Mouse (Mus musculus): Measurements from ENCODE around the gene Gtpbp3. TPM values are rescaled to one million over a fixed set of nuclear protein-coding genes. Genes with fewer than 3 reads are reported as not detected.

Gtpbp3 gene
- polyA plus RNA-seq, 1 experiment = 6.1 TPM

- TF ChIP-seq CTCF (IDR thresholded peaks at IDR 0.05; ENCODE audit: control insufficient read depth, insufficient read depth, insufficient replicate concordance, low read depth, low read length) (no peak), POLR2A (IDR thresholded peaks at IDR 0.05; ENCODE audit: control insufficient read depth, low read depth, low read length) (no peak)
- Histone ChIP-seq H3K27ac (ENCODE audit: control insufficient read depth, insufficient read depth, low read depth, low read length) (no peak overlapping the region), H3K4me3 (ENCODE audit: control insufficient read depth, low read depth, low read length) (no peak overlapping the region), H3K36me3 (ENCODE audit: control insufficient read depth, insufficient read depth, low read length) (no peaks in the 10 kb centered on the region), H3K4me1 (ENCODE audit: control insufficient read depth, insufficient read depth, low read length) (peaks cover 15% of the 10 kb centered on the region), H3K27me3 (ENCODE audit: control insufficient read depth, insufficient read depth, low read length) (no peaks in the 10 kb centered on the region)
Observed at GRCm38 (mm10) chr8:71456906-71457305, 31.0 kb upstream of the Gtpbp3 start.

- Histone ChIP-seq H3K4me1 (ENCODE audit: control insufficient read depth, insufficient read depth, low read length) (peaks cover 21% of the 10 kb centered on the region), H3K27ac (ENCODE audit: control insufficient read depth, insufficient read depth, low read depth, low read length) (no peak overlapping the region), H3K36me3 (ENCODE audit: control insufficient read depth, insufficient read depth, low read length) (no peaks in the 10 kb centered on the region), H3K27me3 (ENCODE audit: control insufficient read depth, insufficient read depth, low read length) (no peaks in the 10 kb centered on the region), H3K4me3 (ENCODE audit: control insufficient read depth, low read depth, low read length) (no peak overlapping the region)
- no peak for TF ChIP-seq CTCF (IDR thresholded peaks at IDR 0.05; ENCODE audit: control insufficient read depth, insufficient read depth, insufficient replicate concordance, low read depth, low read length)
- no peak for TF ChIP-seq POLR2A (IDR thresholded peaks at IDR 0.05; ENCODE audit: control insufficient read depth, low read depth, low read length)
Observed at GRCm38 (mm10) chr8:71457659-71458270, 30.1 kb upstream of the Gtpbp3 start.

- Histone ChIP-seq H3K27me3 (ENCODE audit: control insufficient read depth, insufficient read depth, low read length) (no peaks in the 10 kb centered on the region), H3K36me3 (ENCODE audit: control insufficient read depth, insufficient read depth, low read length) (no peaks in the 10 kb centered on the region), H3K4me1 (ENCODE audit: control insufficient read depth, insufficient read depth, low read length) (peaks cover 37% of the 10 kb centered on the region), H3K4me3 (ENCODE audit: control insufficient read depth, low read depth, low read length) (no peak overlapping the region), H3K27ac (ENCODE audit: control insufficient read depth, insufficient read depth, low read depth, low read length) (no peak overlapping the region)
- TF ChIP-seq POLR2A (IDR thresholded peaks at IDR 0.05; ENCODE audit: control insufficient read depth, low read depth, low read length) (no peak), CTCF (IDR thresholded peaks at IDR 0.05; ENCODE audit: control insufficient read depth, insufficient read depth, insufficient replicate concordance, low read depth, low read length) (no peak)
Observed at GRCm38 (mm10) chr8:71460716-71461115, 27.2 kb upstream of the Gtpbp3 start.

- H3K4me1 ChIP-seq (ENCODE audit: control insufficient read depth, insufficient read depth, low read length) = peaks cover 37% of the 10 kb centered on the region
- no peak overlapping the region for H3K27ac ChIP-seq (ENCODE audit: control insufficient read depth, insufficient read depth, low read depth, low read length)
- peak overlapping the region; percentile 13 for H3K4me3 ChIP-seq (ENCODE audit: control insufficient read depth, low read depth, low read length)
- H3K36me3 ChIP-seq (ENCODE audit: control insufficient read depth, insufficient read depth, low read length) = no peaks in the 10 kb centered on the region
- TF ChIP-seq CTCF (IDR thresholded peaks at IDR 0.05; ENCODE audit: control insufficient read depth, insufficient read depth, insufficient replicate concordance, low read depth, low read length) (no peak), POLR2A (IDR thresholded peaks at IDR 0.05; ENCODE audit: control insufficient read depth, low read depth, low read length) (no peak)
- H3K27me3 ChIP-seq (ENCODE audit: control insufficient read depth, insufficient read depth, low read length) = no peaks in the 10 kb centered on the region
Observed at GRCm38 (mm10) chr8:71461152-71461840, 26.6 kb upstream of the Gtpbp3 start.

DNA sequence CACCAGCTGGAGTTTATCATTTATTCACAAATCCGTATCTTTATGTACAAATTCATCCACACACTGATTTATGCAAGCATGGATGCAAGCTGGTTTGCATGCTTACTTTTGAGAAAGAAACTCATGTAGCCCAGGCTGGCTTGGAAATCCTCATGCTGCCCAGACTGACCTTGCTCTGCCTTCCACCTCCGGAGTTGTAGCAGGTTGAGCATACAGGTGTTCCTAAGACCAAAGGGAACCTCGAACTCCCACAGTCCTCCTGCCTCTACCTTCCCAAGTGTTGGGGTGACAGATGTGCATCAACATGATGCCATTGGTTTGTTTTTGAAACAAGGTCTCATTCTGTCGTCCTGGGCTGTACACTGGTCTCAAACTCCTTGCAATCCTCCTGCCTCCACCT, 25.7 kb upstream of the Gtpbp3 start:
- TF ChIP-seq POLR2A (IDR thresholded peaks at IDR 0.05; ENCODE audit: control insufficient read depth, low read depth, low read length) (no peak), CTCF (IDR thresholded peaks at IDR 0.05; ENCODE audit: control insufficient read depth, insufficient read depth, insufficient replicate concordance, low read depth, low read length) (no peak)
- Histone ChIP-seq H3K4me3 (ENCODE audit: control insufficient read depth, low read depth, low read length) (peak overlapping the region; percentile 97), H3K36me3 (ENCODE audit: control insufficient read depth, insufficient read depth, low read length) (no peaks in the 10 kb centered on the region), H3K4me1 (ENCODE audit: control insufficient read depth, insufficient read depth, low read length) (peaks cover 37% of the 10 kb centered on the region), H3K27ac (ENCODE audit: control insufficient read depth, insufficient read depth, low read depth, low read length) (no peak overlapping the region; the same call in 1 of the 2 replicates), H3K27me3 (ENCODE audit: control insufficient read depth, insufficient read depth, low read length) (no peaks in the 10 kb centered on the region)

DNA sequence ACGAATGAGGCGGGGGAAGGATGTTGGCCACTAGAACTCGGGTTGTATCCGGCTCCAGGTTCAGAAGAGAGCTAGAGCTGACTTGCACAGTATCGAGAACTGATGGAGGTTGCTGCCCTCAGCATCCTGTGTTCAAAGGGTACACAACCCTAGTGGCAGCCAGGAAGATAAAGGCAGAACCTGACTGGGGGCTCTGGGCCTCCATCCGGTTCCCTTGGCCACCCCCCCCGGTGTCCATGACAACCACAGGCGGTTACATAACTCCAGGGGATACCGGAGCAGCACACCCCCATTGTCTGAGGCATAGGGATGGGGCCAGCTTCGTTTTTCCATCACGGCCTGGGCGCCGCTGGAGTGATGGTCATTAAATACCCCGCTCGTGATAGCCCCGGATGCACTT, 25.1 kb upstream of the Gtpbp3 start:
- H3K36me3 ChIP-seq (ENCODE audit: control insufficient read depth, insufficient read depth, low read length) = no peaks in the 10 kb centered on the region
- peak overlapping the region; percentile 94 for H3K27ac ChIP-seq (ENCODE audit: control insufficient read depth, insufficient read depth, low read depth, low read length)
- H3K4me1 ChIP-seq (ENCODE audit: control insufficient read depth, insufficient read depth, low read length) = peaks cover 34% of the 10 kb centered on the region

DNA sequence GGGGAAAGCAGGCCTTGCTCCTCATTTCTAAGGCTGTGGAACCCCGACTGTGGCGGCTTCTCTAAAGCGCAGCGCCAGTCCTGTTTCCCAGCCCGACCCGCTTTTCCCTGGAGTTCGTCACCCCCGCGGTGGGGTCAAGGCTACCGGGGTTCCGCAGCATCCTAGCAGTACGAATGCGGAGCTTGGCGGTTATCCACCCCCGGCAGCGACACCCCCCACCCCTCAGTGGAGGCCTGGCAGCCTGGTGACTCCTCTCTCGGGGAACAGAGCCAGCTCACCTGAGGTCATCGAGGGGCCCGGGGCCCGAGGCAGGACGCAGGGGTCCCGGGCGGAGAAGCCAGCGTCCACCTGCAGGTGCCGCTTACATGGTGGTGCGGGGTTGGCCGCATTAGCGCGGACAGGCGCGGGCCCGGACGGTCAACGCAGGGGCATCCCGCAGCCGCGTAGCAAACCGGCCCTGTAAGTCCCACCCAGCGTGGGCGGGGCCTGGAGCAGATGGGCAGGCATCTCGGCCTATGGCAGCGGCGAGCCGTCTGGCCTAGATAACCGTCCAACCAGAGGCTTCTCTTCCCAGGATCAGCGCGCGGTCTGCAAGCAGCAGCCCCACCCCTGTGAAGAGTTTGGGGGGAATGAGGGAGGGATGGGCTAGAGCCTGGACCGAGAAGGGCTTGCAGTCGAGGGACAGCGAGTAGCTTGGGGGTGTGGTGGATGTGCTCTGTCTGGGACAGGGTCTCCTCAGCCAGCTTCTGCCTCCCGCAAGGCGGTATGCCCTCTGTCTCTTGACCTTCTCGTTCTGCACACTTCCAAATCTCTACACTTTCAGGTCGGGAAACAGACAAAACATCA, 24.5 kb upstream of the Gtpbp3 start, which contains the start of gene Abhd8:
TSS of gene Abhd8 (minus strand) at position 468 of the 846 bp plus-strand sequence.
- Histone ChIP-seq H3K36me3 (ENCODE audit: control insufficient read depth, insufficient read depth, low read length) (no peaks in the 10 kb centered on the region), H3K4me1 (ENCODE audit: control insufficient read depth, insufficient read depth, low read length) (peaks cover 31% of the 10 kb centered on the region), H3K4me3 (ENCODE audit: control insufficient read depth, low read depth, low read length) (peak within 1 kb of the TSS; percentile 97), H3K27ac (ENCODE audit: control insufficient read depth, insufficient read depth, low read depth, low read length) (peak within 1 kb of the TSS; percentile 94), H3K27me3 (ENCODE audit: control insufficient read depth, insufficient read depth, low read length) (no peaks in the 10 kb centered on the region)
- TF ChIP-seq POLR2A (IDR thresholded peaks at IDR 0.05; ENCODE audit: control insufficient read depth, low read depth, low read length) (peak; percentile 52; the same call in 1 of the 2 replicates), CTCF (IDR thresholded peaks at IDR 0.05; ENCODE audit: control insufficient read depth, insufficient read depth, insufficient replicate concordance, low read depth, low read length) (peak; percentile 10; the same call in 1 of the 2 replicates)

More for the DNA sequence above, 25.1 kb upstream of the Gtpbp3 start:
- Histone ChIP-seq H3K4me3 (ENCODE audit: control insufficient read depth, low read depth, low read length) (peak overlapping the region; percentile 97), H3K27me3 (ENCODE audit: control insufficient read depth, insufficient read depth, low read length) (no peaks in the 10 kb centered on the region)
- TF ChIP-seq POLR2A (IDR thresholded peaks at IDR 0.05; ENCODE audit: control insufficient read depth, low read depth, low read length) (peak; percentile 37; the same call in 1 of the 2 replicates), CTCF (IDR thresholded peaks at IDR 0.05; ENCODE audit: control insufficient read depth, insufficient read depth, insufficient replicate concordance, low read depth, low read length) (no peak)

Measured in testis, adult 2 months (tissue).